Mouse (Mus musculus) mouse trophoblast stem cell (cell line): Measurements from ENCODE around the gene Tcl1b3.

Experiments used
- in situ Hi-C, 2 experiments: fragments of 300-500 bp; cut with MseI, MboI; formaldehyde crosslinking; loops; 2 replicates in 1 of 2; 3 replicates in 1 of 2; pipeline ENCODE4 v1.15.1; 2025

Tcl1b3 gene

DNA sequence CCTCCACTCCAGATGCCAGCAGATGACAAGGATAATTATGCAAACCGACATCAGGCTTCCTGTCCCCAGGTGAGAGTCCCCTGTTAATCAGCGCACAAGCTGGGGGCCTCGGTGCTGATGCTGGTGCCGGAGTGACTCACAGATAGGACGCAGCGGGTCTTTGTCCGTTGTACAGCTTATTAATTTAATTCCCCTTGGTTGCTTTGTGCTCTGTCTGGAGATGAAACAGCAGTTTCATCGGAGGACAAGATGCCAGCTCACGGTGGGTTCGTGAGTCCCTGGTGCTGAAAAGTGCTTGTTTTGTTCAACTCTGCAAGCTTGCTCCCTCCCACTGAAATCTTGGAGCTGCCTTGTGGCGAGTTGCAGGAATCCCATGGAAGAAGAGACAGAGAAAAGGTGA lies 43.5 kb downstream of the Tcl1b3 start:
- in situ Hi-C loops: no loop called here

DNA sequence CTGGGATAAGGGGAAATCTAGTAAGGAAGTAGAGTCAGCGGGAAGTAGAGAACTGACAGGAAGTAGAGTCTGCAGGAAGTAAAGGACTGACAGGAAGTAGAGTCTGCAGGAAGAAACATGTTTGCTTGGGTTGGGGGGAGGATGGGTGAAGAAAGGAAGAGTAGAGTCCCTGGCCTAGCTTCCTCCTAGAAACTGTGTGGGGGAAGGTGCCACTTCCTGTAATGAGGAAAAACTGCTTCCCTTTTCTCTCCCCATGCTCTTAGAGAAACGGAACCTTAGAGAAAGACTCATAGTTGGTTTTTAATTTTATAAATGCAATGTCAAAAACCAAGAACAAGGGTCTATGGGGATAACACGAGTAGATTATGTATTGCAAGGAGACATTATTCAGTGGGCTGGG lies 44.2 kb downstream of the Tcl1b3 start:
- in situ Hi-C loops: no loop called here

DNA sequence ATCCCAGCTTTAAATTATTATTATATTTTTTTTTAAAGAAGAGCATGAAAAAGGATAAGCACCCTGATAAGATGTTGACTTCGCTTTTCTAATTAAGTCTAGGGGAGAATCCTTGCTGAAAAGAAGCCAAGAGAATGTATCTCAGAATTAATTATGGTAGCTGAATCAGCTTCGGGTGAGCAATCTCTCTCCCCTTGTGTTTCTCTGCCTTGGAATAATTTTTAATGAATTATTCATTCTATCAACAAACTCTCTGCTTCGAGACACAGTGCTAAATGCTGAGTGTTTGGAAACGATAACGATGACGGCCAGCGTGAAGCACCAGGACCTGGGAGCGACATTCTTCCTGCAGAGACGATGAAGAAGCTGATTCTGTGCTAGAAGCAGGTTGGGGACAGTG lies 48.2 kb downstream of the Tcl1b3 start:
- in situ Hi-C loops: no loop called here
